Mouse (Mus musculus) adrenal gland, adult 8-10 months (tissue): ENCODE data around the gene 4930451I11Rik. TPM values are rescaled to one million over a fixed set of nuclear protein-coding genes. Genes with fewer than 3 reads are reported as not detected.

Experiments
- DNase-seq: peaks from one replicate; pipeline ENCODE4 v3.0.0; 2022
- total RNA-seq, 4 experiments: library from RNA; stranded (reverse); gene quantifications; 2 replicates each; pipeline ENCODE4 v1.2.4; 2022

The 4930451I11Rik gene
- total RNA-seq, result not detected

- no peak for DNase-seq
Measured at GRCm38 (mm10) chr7:126831539-126831938, at the start of gene 4930451I11Rik. TSS of gene 4930451I11Rik (minus strand) at chr7:126831639.

GRCm38 (mm10) chr7:126881040-126881439, 49.6 kb upstream of the 4930451I11Rik start:
- no peak for DNase-seq

- DNase-seq, result no peak
Measured at GRCm38 (mm10) chr7:126877239-126877638, 45.8 kb upstream of the 4930451I11Rik start.

- no peak for DNase-seq
Measured at GRCm38 (mm10) chr7:126870520-126870891, 39.1 kb upstream of the 4930451I11Rik start.

- no peak for DNase-seq
Measured at GRCm38 (mm10) chr7:126869780-126870519, 38.5 kb upstream of the 4930451I11Rik start.

DNA sequence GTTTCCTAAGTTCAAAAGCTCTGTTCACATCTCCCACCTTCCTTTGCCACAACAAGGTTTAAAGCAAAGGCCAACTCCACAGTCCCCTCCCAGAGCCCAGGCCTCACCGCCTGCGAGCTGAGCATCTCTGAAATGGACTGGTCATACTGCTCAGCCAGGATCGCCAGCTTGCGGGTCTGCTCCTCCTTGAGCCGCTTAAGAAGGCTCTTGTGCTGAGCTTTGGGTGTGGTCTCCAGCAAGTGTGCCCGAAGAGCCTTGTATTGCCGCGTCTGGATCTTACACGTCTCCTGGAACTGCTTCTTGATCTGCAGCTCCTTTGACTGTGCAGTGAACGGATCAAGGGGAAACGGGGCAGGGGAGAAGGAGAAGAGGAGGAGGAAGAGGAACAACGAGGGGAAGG, 36.6 kb upstream of the 4930451I11Rik start:
- no peak for DNase-seq

GRCm38 (mm10) chr7:126867534-126867933, 36.1 kb upstream of the 4930451I11Rik start:
- no peak for DNase-seq

- DNase-seq, result no peak
Measured at GRCm38 (mm10) chr7:126863791-126864190, 32.4 kb upstream of the 4930451I11Rik start.

DNA sequence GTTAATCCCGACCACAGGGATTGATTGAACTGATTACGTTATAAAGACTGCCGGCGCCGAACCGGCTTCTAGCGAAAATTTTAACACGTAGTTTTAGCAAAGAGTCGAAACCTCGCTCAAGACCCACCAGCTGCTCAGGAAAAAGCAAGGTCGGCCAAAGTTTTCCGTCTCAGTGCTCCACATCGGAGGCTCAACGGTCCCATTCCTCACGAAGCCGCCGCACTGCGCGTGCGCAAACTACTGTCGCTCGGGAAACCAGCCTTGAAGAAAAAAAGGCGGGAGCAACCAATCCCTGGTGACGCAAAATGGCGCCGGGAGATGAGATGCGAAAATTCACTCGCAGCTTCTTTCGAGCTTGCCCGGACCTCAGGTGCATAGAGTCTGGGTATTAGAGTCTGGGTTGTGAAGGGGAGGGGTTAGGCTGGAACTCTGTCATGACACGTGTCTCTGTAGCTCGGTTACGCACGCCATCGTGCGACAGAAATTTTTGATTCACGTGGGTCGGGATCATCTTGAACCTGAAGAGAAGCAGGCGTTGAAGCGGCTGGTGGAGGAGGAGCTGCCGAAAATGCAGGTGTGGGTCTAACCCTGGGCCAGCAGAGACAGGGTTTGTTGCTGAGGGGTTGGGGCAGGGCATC, 30.8 kb upstream of the 4930451I11Rik start, which contains the start of gene Ino80e:
TSS of gene Ino80e (minus strand) at position 231 of the 638 bp plus-strand sequence.
- DNase-seq, result peak; percentile 93

- peak; percentile 95 for DNase-seq
Measured at GRCm38 (mm10) chr7:126861429-126862130, 30.1 kb upstream of the 4930451I11Rik start, which contains the start of gene Hirip3. TSS of gene Hirip3 (plus strand) at chr7:126861972.

- DNase-seq, result no peak
Measured at GRCm38 (mm10) chr7:126860987-126861386, 29.5 kb upstream of the 4930451I11Rik start.

- no peak for DNase-seq
Measured at GRCm38 (mm10) chr7:126856741-126857420, 25.4 kb upstream of the 4930451I11Rik start.

- no peak for DNase-seq
Measured at GRCm38 (mm10) chr7:126855641-126856040, 24.2 kb upstream of the 4930451I11Rik start.

DNA sequence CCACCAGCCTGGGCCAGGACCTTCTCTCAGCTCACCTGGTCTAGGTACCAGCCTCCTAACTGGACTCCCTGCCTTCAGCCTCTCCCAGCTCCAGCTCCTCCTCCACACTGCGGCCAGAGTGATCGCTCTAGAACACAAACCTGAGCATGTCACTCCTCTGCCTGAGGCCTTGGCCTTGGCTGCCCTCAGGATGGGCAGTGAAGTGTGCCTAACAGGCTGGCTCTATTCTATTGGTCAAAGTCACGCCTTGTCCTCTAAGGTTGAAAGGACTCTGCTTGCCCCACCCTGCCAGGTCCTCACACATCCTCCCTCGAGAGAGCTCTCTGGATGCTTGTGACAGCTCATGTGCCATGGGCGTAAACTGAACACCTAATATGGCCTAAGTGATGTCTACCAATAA, 22.0 kb upstream of the 4930451I11Rik start:
- no peak for DNase-seq

DNA sequence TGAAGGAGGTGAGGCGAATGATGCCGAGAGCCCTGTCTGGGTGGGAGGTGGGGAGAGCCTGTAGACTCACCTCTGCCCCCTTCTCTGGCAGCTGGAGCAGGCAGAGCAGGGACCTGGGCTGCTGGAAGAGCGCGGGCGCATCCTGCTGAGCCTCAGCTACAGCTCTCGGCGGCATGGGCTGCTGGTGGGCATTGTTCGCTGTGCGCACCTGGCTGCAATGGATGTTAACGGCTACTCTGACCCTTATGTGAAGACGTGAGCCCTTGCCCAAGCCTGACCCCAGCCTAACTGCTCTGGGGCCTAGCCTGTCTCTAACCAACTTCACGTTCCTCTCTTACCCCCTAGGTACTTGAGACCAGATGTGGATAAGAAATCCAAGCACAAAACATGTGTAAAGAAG, 19.8 kb upstream of the 4930451I11Rik start:
- DNase-seq, result no peak

- no peak for DNase-seq
Measured at GRCm38 (mm10) chr7:126850161-126850560, 18.7 kb upstream of the 4930451I11Rik start.

GRCm38 (mm10) chr7:126848794-126849193, 17.4 kb upstream of the 4930451I11Rik start:
- DNase-seq, result no peak

DNA sequence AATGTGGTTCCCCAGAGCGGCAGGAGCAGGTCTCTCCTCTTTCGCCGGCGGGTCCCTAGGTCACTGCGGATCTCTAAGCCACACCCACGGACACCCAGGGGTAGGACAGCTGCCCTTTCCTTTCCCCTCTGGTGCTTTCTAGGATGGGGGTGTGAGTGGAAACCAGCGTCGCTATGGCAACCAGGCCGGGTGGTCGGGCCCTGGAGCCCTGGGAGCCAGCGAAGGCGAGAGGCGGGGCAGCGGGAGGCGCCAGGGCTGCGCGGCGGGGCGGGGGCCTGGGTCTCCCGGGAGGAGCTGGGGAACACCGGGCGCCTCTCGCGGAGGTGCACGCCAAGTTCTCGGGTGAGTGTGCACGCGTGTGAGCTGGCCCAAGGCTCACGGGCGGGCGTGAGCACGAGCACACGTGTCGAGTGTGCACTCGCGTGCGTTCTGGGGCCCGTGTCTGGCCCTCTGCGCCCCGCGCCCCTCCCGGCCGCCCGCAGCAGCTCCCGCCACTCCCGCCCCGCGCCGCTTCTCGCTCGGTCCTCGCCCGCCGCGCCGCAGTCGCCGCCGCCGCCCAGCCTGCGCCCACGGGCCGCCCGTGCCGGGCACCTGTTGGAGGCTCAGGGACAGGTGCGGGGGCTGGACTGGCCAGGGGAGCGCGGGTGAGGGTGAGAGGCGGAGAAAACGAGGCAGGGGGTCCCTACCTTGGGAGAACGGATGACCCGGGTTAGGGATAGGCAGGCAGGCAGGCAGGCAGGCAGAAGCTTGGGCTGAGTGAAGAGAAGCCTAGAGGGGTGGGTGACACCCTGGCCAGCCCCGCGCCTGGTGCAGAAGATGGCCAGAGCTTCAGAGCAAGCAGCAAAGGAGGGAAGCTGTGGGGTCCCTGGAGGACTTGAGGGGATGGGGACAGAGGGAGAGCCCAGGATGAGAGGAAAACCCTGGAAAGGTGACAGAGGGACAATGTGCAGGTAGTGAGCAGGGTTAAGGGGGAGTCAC, 16.3 kb upstream of the 4930451I11Rik start:
- no peak for DNase-seq

DNA sequence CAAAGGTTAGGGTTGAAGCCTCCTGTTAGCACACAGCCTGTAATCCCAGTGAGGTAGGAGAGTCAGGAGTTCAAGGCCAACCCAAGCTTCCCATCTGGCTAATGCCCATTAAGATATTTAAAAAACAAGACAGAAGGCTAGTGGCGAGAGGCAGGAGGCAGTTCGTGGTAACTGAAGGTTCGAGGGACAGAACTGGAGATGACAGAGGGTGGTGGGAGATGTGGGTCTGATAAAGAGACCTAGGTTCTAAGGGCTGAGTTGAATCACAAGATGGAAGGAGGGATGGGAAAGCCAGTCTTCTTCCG, 15.6 kb upstream of the 4930451I11Rik start, which contains the start of gene Doc2a:
TSS of gene Doc2a (plus strand) at position 301 of the 305 bp plus-strand sequence.
- DNase-seq, result no peak

GRCm38 (mm10) chr7:126845516-126845915, 14.1 kb upstream of the 4930451I11Rik start:
- no peak for DNase-seq

GRCm38 (mm10) chr7:126843276-126843675, 11.8 kb upstream of the 4930451I11Rik start:
- no peak for DNase-seq
